Mouse (Mus musculus): ENCODE data around the gene Unc5b. TPM values are rescaled to one million over a fixed set of nuclear protein-coding genes. Genes with fewer than 3 reads are reported as not detected.
A peak's percentile ranks its signal among the peaks of the same experiment; 100 is the strongest.

Gene Unc5b
- total RNA-seq, 1 experiment from 2014 or later = 0.25 TPM

DNA sequence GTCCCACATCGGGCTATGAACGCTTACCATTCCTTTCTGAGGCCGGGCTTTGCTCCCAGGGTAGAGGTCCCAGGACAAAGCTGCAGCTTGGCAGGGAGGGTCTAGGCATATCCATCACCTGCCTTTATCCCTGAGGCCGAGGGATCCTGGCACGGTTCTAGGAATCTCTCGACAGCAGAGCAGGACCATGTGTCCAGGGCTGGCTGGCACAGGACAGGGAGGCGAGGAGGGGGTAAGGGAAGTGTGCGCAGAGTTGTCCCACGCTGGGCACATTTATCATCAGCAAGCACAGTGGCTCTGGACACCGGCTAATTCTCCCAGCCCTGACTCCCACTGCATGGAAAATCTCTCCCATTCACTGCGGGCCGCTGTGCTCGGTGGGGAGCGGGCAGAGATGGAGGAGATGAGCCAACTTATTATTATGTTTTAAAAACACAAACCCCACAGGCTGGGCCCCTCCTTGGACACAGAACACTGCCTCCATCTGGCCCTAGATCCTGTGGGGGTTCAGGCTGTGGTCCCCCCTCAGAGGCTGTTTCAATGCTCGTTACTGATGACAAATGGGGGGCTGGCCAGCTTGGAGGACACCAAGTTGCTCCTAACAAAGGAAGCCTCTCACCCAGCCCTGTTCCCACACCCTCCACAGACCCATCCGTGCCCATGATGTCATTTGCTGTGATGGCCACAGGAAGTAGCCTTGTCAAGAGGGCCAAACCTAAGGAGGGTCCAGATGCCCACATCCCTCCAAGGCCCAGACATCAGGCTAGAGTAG, 43.9 kb downstream of the Unc5b start:
- ATAC-seq (replicated peaks in 1 of 2; ENCODE audit: insufficient read depth in 1 of 2, low FRiP score in 2 of 2, low TSS enrichment in 1 of 2, low read depth in 1 of 2, poor library complexity in 2 of 2, severe bottlenecking in 2 of 2) = no peak

DNA sequence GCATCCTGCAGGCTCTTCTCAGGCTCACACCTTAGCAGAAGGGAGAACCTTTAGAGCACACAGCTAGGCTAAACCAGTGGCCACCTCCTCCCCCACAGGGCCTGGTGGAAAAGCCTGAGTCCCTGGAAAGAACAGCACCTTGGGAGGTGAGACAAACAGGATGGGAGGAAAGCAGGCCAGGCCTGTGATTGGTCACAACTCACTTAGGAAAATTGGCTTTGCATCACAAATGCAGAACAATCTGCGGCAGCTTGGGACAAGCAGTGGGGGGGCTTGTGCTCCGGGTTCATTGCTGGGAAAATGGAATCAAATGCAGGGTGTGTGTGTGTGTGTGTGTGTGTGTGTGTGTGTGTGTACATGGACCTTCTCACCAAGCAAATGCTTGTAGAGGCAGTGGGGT, 47.8 kb downstream of the Unc5b start:
- ATAC-seq (replicated peaks in 1 of 2; ENCODE audit: insufficient read depth in 1 of 2, low FRiP score in 2 of 2, low TSS enrichment in 1 of 2, low read depth in 1 of 2, poor library complexity in 2 of 2, severe bottlenecking in 2 of 2) = no peak

GRCm38 (mm10) chr10:60779628-60780027, 51.8 kb downstream of the Unc5b start:
- peak; percentile 31 to 50; a peak in 3 of 4 replicates for ATAC-seq (replicated peaks in 1 of 2; ENCODE audit: insufficient read depth in 1 of 2, low FRiP score in 2 of 2, low TSS enrichment in 1 of 2, low read depth in 1 of 2, poor library complexity in 2 of 2, severe bottlenecking in 2 of 2)

GRCm38 (mm10) chr10:60778542-60778941, 52.8 kb downstream of the Unc5b start:
- peak; percentile 44 to 46; a peak in 1 of 4 replicates for ATAC-seq (replicated peaks in 1 of 2; ENCODE audit: insufficient read depth in 1 of 2, low FRiP score in 2 of 2, low TSS enrichment in 1 of 2, low read depth in 1 of 2, poor library complexity in 2 of 2, severe bottlenecking in 2 of 2)

- no peak for ATAC-seq (replicated peaks in 1 of 2; ENCODE audit: insufficient read depth in 1 of 2, low FRiP score in 2 of 2, low TSS enrichment in 1 of 2, low read depth in 1 of 2, poor library complexity in 2 of 2, severe bottlenecking in 2 of 2)
Observed at GRCm38 (mm10) chr10:60775473-60775872, 55.9 kb downstream of the Unc5b start.

GRCm38 (mm10) chr10:60774616-60775015, 56.8 kb downstream of the Unc5b start:
- ATAC-seq (replicated peaks in 1 of 2; ENCODE audit: insufficient read depth in 1 of 2, low FRiP score in 2 of 2, low TSS enrichment in 1 of 2, low read depth in 1 of 2, poor library complexity in 2 of 2, severe bottlenecking in 2 of 2) = no peak

DNA sequence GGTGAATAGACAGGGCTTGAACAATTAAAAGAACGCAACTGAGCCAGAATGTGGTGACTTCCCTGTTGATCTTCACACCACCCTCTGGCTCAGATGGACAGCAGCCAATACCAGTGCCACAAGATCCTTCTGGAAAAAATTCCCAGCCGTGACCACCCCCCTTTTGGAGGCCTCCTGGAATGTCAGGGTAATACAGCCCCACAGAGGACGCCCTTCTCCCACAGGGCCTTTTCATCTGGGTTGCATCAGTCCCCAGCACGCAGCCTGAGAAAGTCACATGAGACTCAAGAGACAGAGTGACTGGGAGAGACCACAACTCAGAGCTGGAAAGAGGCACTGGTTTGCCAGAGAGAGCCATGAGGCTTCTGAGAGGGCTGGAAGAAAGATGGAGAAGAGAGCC, 60.5 kb downstream of the Unc5b start:
- ATAC-seq (replicated peaks in 1 of 2; ENCODE audit: insufficient read depth in 1 of 2, low FRiP score in 2 of 2, low TSS enrichment in 1 of 2, low read depth in 1 of 2, poor library complexity in 2 of 2, severe bottlenecking in 2 of 2) = no peak

GRCm38 (mm10) chr10:60768614-60769013, 62.8 kb downstream of the Unc5b start:
- ATAC-seq (replicated peaks in 1 of 2; ENCODE audit: insufficient read depth in 1 of 2, low FRiP score in 2 of 2, low TSS enrichment in 1 of 2, low read depth in 1 of 2, poor library complexity in 2 of 2, severe bottlenecking in 2 of 2) = no peak

GRCm38 (mm10) chr10:60767400-60767799, 64.0 kb downstream of the Unc5b start:
- ATAC-seq (replicated peaks in 1 of 2; ENCODE audit: insufficient read depth in 1 of 2, low FRiP score in 2 of 2, low TSS enrichment in 1 of 2, low read depth in 1 of 2, poor library complexity in 2 of 2, severe bottlenecking in 2 of 2) = no peak

DNA sequence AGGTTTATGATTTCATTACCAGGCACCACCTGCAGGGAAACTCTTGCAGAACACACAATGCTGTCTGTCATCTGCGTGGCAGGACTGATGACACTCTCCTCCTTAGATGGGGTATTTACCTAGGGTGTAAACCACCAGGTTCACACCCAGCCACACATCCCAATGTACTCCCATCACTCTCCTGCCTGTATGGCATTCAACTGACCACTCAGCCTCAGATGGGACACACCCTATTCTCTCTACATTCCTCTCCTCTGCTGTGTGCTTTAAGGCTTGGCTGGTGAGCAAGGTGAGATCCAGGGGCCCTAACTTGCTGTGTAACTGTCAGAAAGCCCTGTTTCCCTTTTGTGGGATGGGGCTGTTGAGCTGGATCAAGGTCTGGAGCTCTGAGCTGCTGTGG, 69.3 kb downstream of the Unc5b start:
- no peak for ATAC-seq (replicated peaks in 1 of 2; ENCODE audit: insufficient read depth in 1 of 2, low FRiP score in 2 of 2, low TSS enrichment in 1 of 2, low read depth in 1 of 2, poor library complexity in 2 of 2, severe bottlenecking in 2 of 2)

- ATAC-seq (replicated peaks in 1 of 2; ENCODE audit: insufficient read depth in 1 of 2, low FRiP score in 2 of 2, low TSS enrichment in 1 of 2, low read depth in 1 of 2, poor library complexity in 2 of 2, severe bottlenecking in 2 of 2) = peak; percentile 94 to 95
Observed at GRCm38 (mm10) chr10:60760377-60760776, 71.0 kb downstream of the Unc5b start.

DNA sequence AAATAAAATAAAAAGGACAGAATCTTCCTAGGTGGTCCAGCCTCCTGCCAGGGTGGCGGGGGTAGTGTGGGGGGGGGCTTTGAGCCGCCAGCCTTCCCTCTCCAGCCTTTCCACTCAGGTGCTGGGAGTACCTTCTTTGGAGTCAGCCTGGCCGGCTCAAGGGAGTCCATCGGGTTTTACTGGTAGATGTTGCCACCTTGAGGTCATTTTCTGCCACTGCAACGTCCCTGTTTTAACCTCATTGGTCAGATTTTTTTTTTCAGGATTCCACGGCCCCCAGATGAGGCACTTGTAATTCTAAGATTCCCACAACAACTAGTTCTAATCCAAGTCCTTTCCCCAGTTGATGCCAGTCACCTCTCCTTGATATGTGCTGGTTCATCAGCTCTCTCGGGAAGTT, 74.4 kb downstream of the Unc5b start:
- ATAC-seq (replicated peaks in 1 of 2; ENCODE audit: insufficient read depth in 1 of 2, low FRiP score in 2 of 2, low TSS enrichment in 1 of 2, low read depth in 1 of 2, poor library complexity in 2 of 2, severe bottlenecking in 2 of 2) = no peak

DNA sequence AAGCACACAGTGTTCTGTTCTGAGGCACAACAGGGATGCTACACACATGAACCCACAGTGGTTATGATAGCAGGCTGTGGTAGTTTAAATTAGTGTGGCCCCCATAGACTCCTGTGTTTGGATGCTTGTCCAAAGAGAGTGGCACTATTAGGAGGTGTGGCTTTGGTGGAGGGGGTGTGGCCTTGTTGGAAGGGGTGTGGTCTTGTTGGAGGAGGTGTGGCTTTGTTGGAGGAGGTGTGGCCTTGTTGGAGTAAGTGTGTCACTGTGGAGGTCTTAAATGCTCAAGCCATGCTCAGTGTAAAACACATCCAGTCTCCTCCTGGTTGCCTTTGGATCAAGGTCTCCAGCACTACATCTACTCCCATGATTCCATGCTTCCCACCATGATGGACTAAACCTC, 75.2 kb downstream of the Unc5b start:
- no peak for ATAC-seq (replicated peaks in 1 of 2; ENCODE audit: insufficient read depth in 1 of 2, low FRiP score in 2 of 2, low TSS enrichment in 1 of 2, low read depth in 1 of 2, poor library complexity in 2 of 2, severe bottlenecking in 2 of 2)

DNA sequence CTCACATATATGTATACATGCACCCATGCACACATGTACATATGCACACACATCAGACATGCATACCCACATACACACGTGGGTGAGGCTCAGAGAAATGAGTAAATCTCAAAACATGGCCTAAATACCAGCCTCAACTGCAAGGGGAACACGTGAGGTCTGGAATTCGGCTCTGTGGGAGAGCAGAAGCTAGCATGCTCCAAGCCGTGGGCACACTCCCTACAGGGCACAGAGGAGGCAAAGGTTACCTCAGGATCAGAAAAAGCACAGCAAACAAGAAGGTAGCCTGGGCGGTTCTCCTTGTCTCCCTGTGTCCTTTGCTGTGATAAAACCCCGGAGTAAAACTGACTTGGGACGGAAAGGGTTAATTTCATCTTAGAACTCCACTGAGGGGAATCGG, 77.4 kb downstream of the Unc5b start:
- no peak for ATAC-seq (replicated peaks in 1 of 2; ENCODE audit: insufficient read depth in 1 of 2, low FRiP score in 2 of 2, low TSS enrichment in 1 of 2, low read depth in 1 of 2, poor library complexity in 2 of 2, severe bottlenecking in 2 of 2)

- ATAC-seq (replicated peaks in 1 of 2; ENCODE audit: insufficient read depth in 1 of 2, low FRiP score in 2 of 2, low TSS enrichment in 1 of 2, low read depth in 1 of 2, poor library complexity in 2 of 2, severe bottlenecking in 2 of 2) = no peak
Observed at GRCm38 (mm10) chr10:60753261-60753660, 78.1 kb downstream of the Unc5b start.

- ATAC-seq (replicated peaks in 1 of 2; ENCODE audit: insufficient read depth in 1 of 2, low FRiP score in 2 of 2, low TSS enrichment in 1 of 2, low read depth in 1 of 2, poor library complexity in 2 of 2, severe bottlenecking in 2 of 2) = peak; percentile 96 to 97
Observed at GRCm38 (mm10) chr10:60752040-60753020, 79.1 kb downstream of the Unc5b start, which contains the start of gene Slc29a3. Slc29a3 (minus strand) TSS chr10:60752794.

- ATAC-seq (replicated peaks in 1 of 2; ENCODE audit: insufficient read depth in 1 of 2, low FRiP score in 2 of 2, low TSS enrichment in 1 of 2, low read depth in 1 of 2, poor library complexity in 2 of 2, severe bottlenecking in 2 of 2) = no peak
Observed at GRCm38 (mm10) chr10:60747667-60748212, 83.6 kb downstream of the Unc5b start.

- ATAC-seq (replicated peaks in 1 of 2; ENCODE audit: insufficient read depth in 1 of 2, low FRiP score in 2 of 2, low TSS enrichment in 1 of 2, low read depth in 1 of 2, poor library complexity in 2 of 2, severe bottlenecking in 2 of 2) = no peak
Observed at GRCm38 (mm10) chr10:60746512-60746911, 84.9 kb downstream of the Unc5b start.

All from hematopoietic stem cell, adult 5-6 weeks (primary cell).